Mouse (Mus musculus): ENCODE results near the gene Hist1h2bn. TPM values are rescaled to one million over a fixed set of nuclear protein-coding genes. Genes with fewer than 3 reads are reported as not detected.
"Not testable (repeated sequence)": the region's sequence is repeated elsewhere in the genome, so short reads cannot be mapped to it uniquely, and the experiment has no call there.

The Hist1h2bn gene
- polyA plus RNA-seq, 1 experiment from 2014 or later, result 1.3 TPM

GRCm38 (mm10) chr13:21778814-21779766 is 25.2 kb downstream of the Hist1h2bn start:
- 2% methylated on average over 33 of the region's 33 CpGs for WGBS

GRCm38 (mm10) chr13:21779767-21780731 is 26.1 kb downstream of the Hist1h2bn start, which contains the start of gene Hist1h1b:
Gene Hist1h1b (minus strand): TSS chr13:21780625.
- Histone ChIP-seq H3K4me3 (ENCODE audit: low read depth, low read length) (peak within 1 kb of the TSS; percentile 52), H3K4me1 (ENCODE audit: insufficient read depth, low read depth, low read length) (peaks cover 10% of the 10 kb centered on the region; the same call in 1 of the 2 replicates), H3K27me3 (replicated peaks; ENCODE audit: insufficient read depth, low read length) (no peaks in the 10 kb centered on the region), H3K9ac (replicated peaks; ENCODE audit: low read depth) (peak within 1 kb of the TSS; percentile 63), H3K4me2 (replicated peaks; ENCODE audit: low read depth, low read length) (peak within 1 kb of the TSS; percentile 95), H3K27ac (ENCODE audit: low read length) (peak within 1 kb of the TSS; percentile 86), H3K36me3 (ENCODE audit: insufficient read depth, low read length) (no peaks in the 10 kb centered on the region), H3K9me3 (ENCODE audit: low read length) (no peaks in the 10 kb centered on the region)
- DNase-seq (ENCODE audit: low spot score) (peak; percentile 72), ATAC-seq (peak; percentile 34)
- under 1% methylated on average over 44 of the region's 44 CpGs for WGBS
- no peak for TF ChIP-seq EP300 (IDR thresholded peaks at IDR 0.05)
- TF ChIP-seq CTCF (IDR thresholded peaks at IDR 0.05), result no peak

More at GRCm38 (mm10) chr13:21778814-21779766, 25.2 kb downstream of the Hist1h2bn start:
- Histone ChIP-seq H3K4me2 (replicated peaks; ENCODE audit: low read depth, low read length) (peak overlapping the region; percentile 95), H3K9ac (replicated peaks; ENCODE audit: low read depth) (peak overlapping the region; percentile 63), H3K4me1 (ENCODE audit: insufficient read depth, low read depth, low read length) (peaks cover 10% of the 10 kb centered on the region; the same call in 1 of the 2 replicates), H3K27me3 (replicated peaks; ENCODE audit: insufficient read depth, low read length) (no peaks in the 10 kb centered on the region), H3K9me3 (ENCODE audit: low read length) (no peaks in the 10 kb centered on the region), H3K27ac (ENCODE audit: low read length) (peak overlapping the region; percentile 86), H3K4me3 (ENCODE audit: low read depth, low read length) (peak overlapping the region; percentile 52), H3K36me3 (ENCODE audit: insufficient read depth, low read length) (no peaks in the 10 kb centered on the region)
- TF ChIP-seq EP300 (IDR thresholded peaks at IDR 0.05), result peak; percentile 56
- TF ChIP-seq CTCF (IDR thresholded peaks at IDR 0.05), result no peak
- DNase-seq (ENCODE audit: low spot score) (peak; percentile 98), ATAC-seq (peak; percentile 90)

- no peaks in the 10 kb centered on the region for H3K36me3 ChIP-seq (ENCODE audit: insufficient read depth, low read length)
- ATAC-seq (no peak), DNase-seq (ENCODE audit: low spot score) (no peak)
- no peak overlapping the region for H3K27ac ChIP-seq (ENCODE audit: low read length)
- no peaks in the 10 kb centered on the region for H3K9me3 ChIP-seq (ENCODE audit: low read length)
- peaks cover 10% of the 10 kb centered on the region; the same call in 1 of the 2 replicates for H3K4me1 ChIP-seq (ENCODE audit: insufficient read depth, low read depth, low read length)
- H3K4me3 ChIP-seq (ENCODE audit: low read depth, low read length), result peak overlapping the region; percentile 52; the same call in 1 of the 2 replicates
- H3K27me3 ChIP-seq (replicated peaks; ENCODE audit: insufficient read depth, low read length), result no peaks in the 10 kb centered on the region
- peak overlapping the region; percentile 95 for H3K4me2 ChIP-seq (replicated peaks; ENCODE audit: low read depth, low read length)
- TF ChIP-seq CTCF (IDR thresholded peaks at IDR 0.05), result no peak
- TF ChIP-seq EP300 (IDR thresholded peaks at IDR 0.05), result no peak
- peak overlapping the region; percentile 63; the same call in 1 of the 2 replicates for H3K9ac ChIP-seq (replicated peaks; ENCODE audit: low read depth)
- 32% methylated on average over 6 of the region's 6 CpGs for WGBS
Measured at GRCm38 (mm10) chr13:21781021-21781555, 27.2 kb downstream of the Hist1h2bn start.

- WGBS, result 90% methylated on average over 1 of the region's 1 CpGs
- no peaks in the 10 kb centered on the region for H3K36me3 ChIP-seq (ENCODE audit: insufficient read depth, low read length)
- H3K4me2 ChIP-seq (replicated peaks; ENCODE audit: low read depth, low read length), result no peak overlapping the region
- no peaks in the 10 kb centered on the region for H3K27me3 ChIP-seq (replicated peaks; ENCODE audit: insufficient read depth, low read length)
- no peak overlapping the region for H3K27ac ChIP-seq (ENCODE audit: low read length)
- H3K9ac ChIP-seq (replicated peaks; ENCODE audit: low read depth), result no peak overlapping the region
- DNase-seq (ENCODE audit: low spot score) (no peak), ATAC-seq (no peak)
- no peaks in the 10 kb centered on the region for H3K9me3 ChIP-seq (ENCODE audit: low read length)
- no peak for TF ChIP-seq EP300 (IDR thresholded peaks at IDR 0.05)
- no peak for TF ChIP-seq CTCF (IDR thresholded peaks at IDR 0.05)
- H3K4me1 ChIP-seq (ENCODE audit: insufficient read depth, low read depth, low read length), result peaks cover 10% of the 10 kb centered on the region; the same call in 1 of the 2 replicates
- H3K4me3 ChIP-seq (ENCODE audit: low read depth, low read length), result no peak overlapping the region
Measured at GRCm38 (mm10) chr13:21781639-21782038, 27.7 kb downstream of the Hist1h2bn start.

- H3K27me3 ChIP-seq (replicated peaks; ENCODE audit: insufficient read depth, low read length), result not testable (repeated sequence)
Measured at GRCm38 (mm10) chr13:21782361-21783254, 28.7 kb downstream of the Hist1h2bn start.

More at GRCm38 (mm10) chr13:21782361-21783254, 28.7 kb downstream of the Hist1h2bn start:
- not testable (repeated sequence) for H3K36me3 ChIP-seq (ENCODE audit: insufficient read depth, low read length); H3K9me3 ChIP-seq (ENCODE audit: low read length); H3K4me1 ChIP-seq (ENCODE audit: insufficient read depth, low read depth, low read length); ATAC-seq
- Histone ChIP-seq H3K27ac (ENCODE audit: low read length) (peak overlapping the region; percentile 70), H3K9ac (replicated peaks; ENCODE audit: low read depth) (0 out of 2 replicates have a peak overlapping the region, but pooled peaks have one; percentile 16), H3K4me3 (ENCODE audit: low read depth, low read length) (peak overlapping the region; percentile 34), H3K4me2 (replicated peaks; ENCODE audit: low read depth, low read length) (peak overlapping the region; percentile 56)
- 2% methylated on average over 11 of the region's 35 CpGs for WGBS
- DNase-seq (ENCODE audit: low spot score), result peak; percentile 76
